Mouse (Mus musculus): ENCODE results near the gene Capn10.

The Capn10 gene

DNA sequence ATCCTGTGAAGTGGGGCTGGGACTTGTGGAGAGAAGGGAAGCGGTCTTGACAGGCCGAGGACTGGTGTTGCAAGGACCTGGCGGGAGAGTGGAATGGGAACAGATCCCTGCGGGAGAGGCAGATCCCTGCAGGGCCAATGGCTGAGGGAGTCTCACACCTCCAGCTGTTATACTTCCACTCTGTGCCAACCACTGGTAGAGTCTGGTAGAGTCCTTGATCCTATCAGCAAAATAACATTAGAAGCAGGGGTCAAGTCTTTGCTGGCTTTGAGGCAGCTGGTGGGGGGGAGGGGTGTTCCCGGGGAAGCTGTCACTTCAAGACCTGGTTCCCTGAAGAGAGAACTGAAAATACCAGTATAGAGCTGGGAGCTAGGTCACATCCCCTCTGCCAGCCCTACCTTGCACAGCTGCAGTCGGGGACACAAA lies 42.0 kb downstream of the Capn10 start:
- DNase-seq (ENCODE audit: low read depth, low spot score): no peak

GRCm38 (mm10) chr1:92978645-92979044 lies 44.5 kb downstream of the Capn10 start:
- no peak for DNase-seq (ENCODE audit: low read depth, low spot score)

DNA sequence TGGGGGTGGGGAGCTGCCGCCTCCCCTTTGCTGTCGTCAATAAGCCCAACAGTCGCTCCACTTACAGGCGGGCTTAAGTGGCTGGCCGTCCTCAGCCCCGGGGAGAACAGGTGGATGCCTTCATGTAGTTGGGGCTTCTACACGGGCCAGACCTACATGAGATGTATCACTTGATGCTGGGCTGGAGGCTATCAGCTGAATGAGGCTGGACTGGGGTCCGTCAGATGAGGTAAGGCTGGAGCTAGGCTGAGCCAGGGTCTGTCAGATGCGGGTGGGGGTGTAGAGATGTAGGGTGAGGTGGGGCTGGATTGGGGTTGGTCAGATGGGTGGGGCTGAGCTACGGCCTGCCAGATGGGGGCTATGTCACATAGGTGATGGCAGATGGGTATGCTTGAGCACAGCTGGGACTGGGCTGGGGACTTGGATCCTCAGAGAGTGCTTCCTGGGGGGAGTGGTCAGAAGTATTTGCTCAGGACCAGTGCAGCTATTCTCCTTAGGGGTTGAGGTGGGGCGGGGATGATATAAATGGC lies 45.0 kb downstream of the Capn10 start:
- DNase-seq (ENCODE audit: low read depth, low spot score): no peak

DNA sequence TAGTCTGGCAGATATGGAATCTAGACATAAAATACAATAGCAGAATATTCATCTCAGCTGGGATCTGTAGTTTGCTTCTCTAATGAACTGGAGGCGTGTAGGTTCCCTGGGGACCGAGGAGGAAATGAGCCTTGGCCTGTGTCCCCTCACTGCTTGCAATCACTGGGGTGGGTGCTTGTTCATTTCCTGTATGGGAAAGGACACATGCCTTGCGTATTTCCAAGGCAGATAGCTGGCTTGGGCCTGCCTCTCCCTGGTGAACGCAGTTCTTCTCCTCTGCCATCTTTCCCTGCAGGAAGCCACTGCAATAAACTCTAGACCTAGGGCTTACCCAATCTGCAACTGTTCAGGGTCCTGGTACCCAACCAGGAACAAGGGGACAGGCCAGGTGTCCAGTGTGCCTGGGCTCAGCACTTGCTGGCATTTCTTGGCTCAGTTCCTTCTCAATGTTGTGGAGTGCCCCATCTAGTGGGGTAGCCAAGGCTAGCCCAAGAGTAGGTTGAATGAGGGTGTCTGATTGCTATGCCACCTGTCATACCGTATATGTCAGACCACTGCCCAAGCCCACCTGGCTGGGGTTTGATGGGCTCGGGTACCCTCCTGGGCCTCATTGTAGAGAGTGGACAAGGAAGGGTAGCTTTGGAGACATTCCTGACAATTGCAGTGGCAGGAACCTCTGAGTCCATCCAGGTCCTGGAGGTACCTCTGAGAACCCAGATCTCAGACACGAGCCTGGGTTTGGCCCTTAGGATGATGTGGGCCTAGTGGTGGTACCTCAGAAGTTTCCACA lies 47.1 kb downstream of the Capn10 start:
- no peak for DNase-seq (ENCODE audit: low read depth, low spot score)

GRCm38 (mm10) chr1:92982931-92983605 lies 48.9 kb downstream of the Capn10 start:
- DNase-seq (ENCODE audit: low read depth, low spot score): no peak

GRCm38 (mm10) chr1:92984999-92985398 lies 50.8 kb downstream of the Capn10 start:
- no peak for DNase-seq (ENCODE audit: low read depth, low spot score)

DNA sequence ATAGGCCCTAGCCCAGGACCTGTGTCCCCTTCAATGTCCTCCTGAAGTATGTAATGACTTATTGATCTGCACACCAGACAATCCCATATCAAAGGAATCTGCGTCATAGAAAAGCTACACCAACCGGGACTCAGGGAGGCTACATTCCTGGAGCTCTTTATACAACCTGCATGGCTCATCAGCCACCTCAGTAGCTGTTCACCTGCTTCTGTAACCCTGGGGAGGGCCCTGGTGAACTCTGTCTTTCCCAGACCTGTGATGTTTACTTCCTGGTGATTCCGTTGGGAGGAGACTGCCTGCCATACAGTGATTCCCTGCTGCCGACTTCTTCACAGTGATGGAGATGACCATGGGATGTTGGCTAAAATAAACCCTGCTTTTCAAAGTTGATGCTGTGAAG lies 54.7 kb downstream of the Capn10 start:
- no peak for DNase-seq (ENCODE audit: low read depth, low spot score)

- no peak for DNase-seq (ENCODE audit: low read depth, low spot score)
Observed at GRCm38 (mm10) chr1:92989891-92990290, 55.7 kb downstream of the Capn10 start.

- DNase-seq (ENCODE audit: low read depth, low spot score): no peak
Observed at GRCm38 (mm10) chr1:92992214-92992855, 58.2 kb downstream of the Capn10 start.

GRCm38 (mm10) chr1:92992880-92993279 lies 58.7 kb downstream of the Capn10 start:
- no peak for DNase-seq (ENCODE audit: low read depth, low spot score)

Measured in c-Kit-negative CD71-positive TER-119-positive erythroid progenitor cells, embryonic 14.5 days (primary cell).